ENCODE assay signal across 14 mouse cellular contexts in genomic region chr17:72021733-72022669, GRCm38 (mm10).
DNase-seq lines count a peak whose midpoint lies in the region; ATAC-seq and TF ChIP-seq lines count a peak whose summit lies in the region.
"Had no signal": no experiment of that assay in that cellular context is flagged by ENCODE, and none has a peak within 500 bp of the region (broad histone marks: within the 10 kb centered on the region; RNA-seq: fewer than 3 reads in every experiment).

No protein-coding gene starts in this region.

- no peak overlapping the region for H3K4me2 ChIP-seq in hindbrain, embryonic 15.5 days
- no peak overlapping the region for H3K4me2 ChIP-seq in lung, postnatal 0 days (replicated peaks; ENCODE audit: low read depth, low read length)
- H3K4me2 ChIP-seq: embryonic facial prominence, embryonic 13.5 days; intestine, embryonic 15.5 days; lung, embryonic 15.5 days had no signal

- no peaks in the 10 kb centered on the region for H3K27me3 ChIP-seq in hindbrain, embryonic 15.5 days
- no peaks in the 10 kb centered on the region for H3K27me3 ChIP-seq in hindbrain, embryonic 10.5 days (ENCODE audit: insufficient read depth, poor library complexity, severe bottlenecking)
- no peaks in the 10 kb centered on the region for H3K27me3 ChIP-seq in Patski
- H3K27me3 ChIP-seq in lung, postnatal 0 days (replicated peaks; ENCODE audit: insufficient read depth, low read length): no peaks in the 10 kb centered on the region
- H3K27me3 ChIP-seq: embryonic facial prominence, embryonic 13.5 days; intestine, embryonic 15.5 days; lung, embryonic 15.5 days had no signal

- no peak for DNase-seq in hindbrain, embryonic 10.5 days (ENCODE audit: low spot score)
- peak; percentile 73 for DNase-seq in Patski (ENCODE audit: low read depth, low spot score)
- DNase-seq in kidney, adult 18-20 months: peak; percentile 82
- peak; percentile 48 for DNase-seq in lung, postnatal 0 days (ENCODE audit: low spot score)
- no peak for DNase-seq in retina, postnatal 1 day
- no peak for DNase-seq in c-Kit-positive CD71-positive TER-119-positive erythroid progenitor cells, embryonic 14.5 days (ENCODE audit: low spot score)
- no peak for DNase-seq in ovary, postnatal 36 days (ENCODE audit: low spot score)
- DNase-seq: cerebellum, adult 18-20 months; thymus, adult 18-20 months had no signal

- in situ Hi-C loops in Patski (cut with MboI; ENCODE audit: low pct_unique_long_range_greater_than_20kb): no loop called here

- no peak overlapping the region for H3K9ac ChIP-seq in hindbrain, embryonic 15.5 days
- H3K9ac ChIP-seq in lung, postnatal 0 days (replicated peaks; ENCODE audit: low read depth): no peak overlapping the region
- H3K9ac ChIP-seq: embryonic facial prominence, embryonic 13.5 days; intestine, embryonic 15.5 days; lung, embryonic 15.5 days had no signal

- TF ChIP-seq CTCF in Patski (IDR thresholded peaks at IDR 0.05): no peak
- TF ChIP-seq CTCF in lung, postnatal 0 days (IDR thresholded peaks at IDR 0.05): no peak

- no peak overlapping the region for H3K27ac ChIP-seq in hindbrain, embryonic 15.5 days (replicated peaks)
- H3K27ac ChIP-seq in hindbrain, embryonic 10.5 days: no peak overlapping the region
- H3K27ac ChIP-seq in lung, postnatal 0 days (ENCODE audit: low read length): no peak overlapping the region
- H3K27ac ChIP-seq: embryonic facial prominence, embryonic 13.5 days; heart, embryonic 10.5 days; intestine, embryonic 15.5 days; lung, embryonic 15.5 days had no signal

- no peaks in the 10 kb centered on the region; the same call in 1 of the 2 replicates for H3K4me1 ChIP-seq in hindbrain, embryonic 15.5 days (replicated peaks)
- peaks cover 5% of the 10 kb centered on the region; the same call in 1 of the 2 replicates for H3K4me1 ChIP-seq in hindbrain, embryonic 10.5 days (replicated peaks)
- no peaks in the 10 kb centered on the region for H3K4me1 ChIP-seq in lung, postnatal 0 days (ENCODE audit: insufficient read depth, low read depth, low read length)
- H3K4me1 ChIP-seq: heart, embryonic 10.5 days; intestine, embryonic 15.5 days; lung, embryonic 15.5 days had no signal

- TF ChIP-seq EP300 in lung, postnatal 0 days (IDR thresholded peaks at IDR 0.05): no peak

- H3K4me3 ChIP-seq in hindbrain, embryonic 15.5 days: no peak overlapping the region
- H3K4me3 ChIP-seq in hindbrain, embryonic 10.5 days: no peak overlapping the region
- no peak overlapping the region for H3K4me3 ChIP-seq in lung, postnatal 0 days (ENCODE audit: low read depth, low read length)
- H3K4me3 ChIP-seq: embryonic facial prominence, embryonic 13.5 days; heart, embryonic 10.5 days; intestine, embryonic 15.5 days; lung, embryonic 15.5 days had no signal

- ATAC-seq in hindbrain, embryonic 15.5 days (ENCODE audit: low FRiP score, low read depth): peak; percentile 82; the same call in 1 of the 2 replicates
- peak; percentile 81 for ATAC-seq in Patski
- ATAC-seq in lung, postnatal 0 days: peak; percentile 84
- ATAC-seq: intestine, embryonic 15.5 days had no signal

- H3K36me3 ChIP-seq in hindbrain, embryonic 15.5 days: no peaks in the 10 kb centered on the region
- H3K36me3 ChIP-seq in hindbrain, embryonic 10.5 days: no peaks in the 10 kb centered on the region
- no peaks in the 10 kb centered on the region for H3K36me3 ChIP-seq in lung, postnatal 0 days (ENCODE audit: insufficient read depth, low read length)
- H3K36me3 ChIP-seq: embryonic facial prominence, embryonic 13.5 days; heart, embryonic 10.5 days; intestine, embryonic 15.5 days; lung, embryonic 15.5 days had no signal

- CTCF ChIA-PET in Patski (lab: Charles Lee): interaction anchor here (1.2 to 1.3 kb wide), 3 partner anchors 10 to 19 kb away, joined by 3 to 4 read pairs (median 3); no protein-coding TSS in a partner anchor

- H3K9me3 ChIP-seq in hindbrain, embryonic 15.5 days: no peaks in the 10 kb centered on the region
- no peaks in the 10 kb centered on the region for H3K9me3 ChIP-seq in hindbrain, embryonic 10.5 days
- no peaks in the 10 kb centered on the region for H3K9me3 ChIP-seq in lung, postnatal 0 days (ENCODE audit: low read length)
- H3K9me3 ChIP-seq: embryonic facial prominence, embryonic 13.5 days; heart, embryonic 10.5 days; intestine, embryonic 15.5 days; lung, embryonic 15.5 days had no signal

- WGBS in hindbrain, embryonic 15.5 days: 61% methylated on average over 10 of the region's 10 CpGs
- WGBS in hindbrain, embryonic 10.5 days: 81% methylated on average over 10 of the region's 10 CpGs
- 67% methylated on average over 10 of the region's 10 CpGs for WGBS in lung, postnatal 0 days

- POLR2A ChIA-PET in Patski (lab: Charles Lee): no interaction called here

Comparison
In these comparisons a context has a peak if more than half of its experiments do, and no peak if none do; other contexts are left out.
1. DNase-seq: peak in Patski (single experiment), kidney, adult 18-20 months (single experiment) and lung, postnatal 0 days (single experiment); none in hindbrain, embryonic 10.5 days (single experiment), retina, postnatal 1 day (single experiment), c-Kit-positive CD71-positive TER-119-positive erythroid progenitor cells, embryonic 14.5 days (single experiment) and ovary, postnatal 36 days (single experiment).
2. Peak in every context shown above with its lines, with median percentiles within 50 percentile points of each other: ATAC-seq.